Mouse (Mus musculus) intestine, postnatal 0 days (tissue): ENCODE results near the gene Safb. TPM values are rescaled to one million over a fixed set of nuclear protein-coding genes. Genes with fewer than 3 reads are reported as not detected.

Source experiments
- ATAC-seq: fragments of 200-750 bp; cut with Nextera tagmentation; 2 replicates; pipeline ENCODE4 v1.8.0; 2017; ENCODE audit warnings: mild to moderate bottlenecking, moderate TSS enrichment, moderate library complexity
- H3K27ac ChIP-seq: fragments of 300-500 bp; sonication (generic); 2 replicates; pipeline ENCODE4 v1.5.1; 2014; ENCODE audit warnings: mild to moderate bottlenecking, low read depth, low read length, moderate library complexity
- H3K27me3 ChIP-seq: fragments of 300-500 bp; sonication (generic); replicated peaks from 2 replicates; pipeline ENCODE4 v1.6.1; 2014; ENCODE audit warnings: low read length, mixed read lengths; ENCODE audit not compliant: control insufficient read depth, insufficient read depth
- H3K36me3 ChIP-seq: fragments of 300-500 bp; sonication (generic); 2 replicates; pipeline ENCODE4 v1.6.1; 2014; ENCODE audit warnings: mild to moderate bottlenecking, moderate library complexity; ENCODE audit not compliant: control insufficient read depth, insufficient read depth
- H3K4me1 ChIP-seq: fragments of 300-500 bp; sonication (generic); replicated peaks from 2 replicates; pipeline ENCODE4 v1.6.1; 2014; ENCODE audit warnings: antibody characterized with exemption, low read length, mixed read lengths; ENCODE audit not compliant: control insufficient read depth, insufficient read depth
- H3K4me2 ChIP-seq: fragments of 300-500 bp; sonication (generic); replicated peaks from 2 replicates; pipeline ENCODE4 v1.6.1; 2014; ENCODE audit warnings: low read depth, mild to moderate bottlenecking, moderate library complexity
- H3K4me3 ChIP-seq: fragments of 300-500 bp; sonication (generic); 2 replicates; pipeline ENCODE4 v1.5.1; 2014; ENCODE audit warnings: low read depth, low read length
- H3K9ac ChIP-seq: fragments of 300-500 bp; sonication (generic); 2 replicates; pipeline ENCODE4 v1.6.1; 2014; ENCODE audit warnings: mild to moderate bottlenecking, low read depth, low read length
- H3K9me3 ChIP-seq: fragments of 300-500 bp; sonication (generic); 2 replicates; pipeline ENCODE4 v1.6.1; 2016; ENCODE audit warnings: mixed run types; ENCODE audit not compliant: control insufficient read depth
- CTCF ChIP-seq: sonication (generic); IDR thresholded peaks from 2 replicates; pipeline ENCODE4 v1.5.1; 2016; ENCODE audit warnings: low read depth, mild to moderate bottlenecking, control low read depth, antibody characterized with exemption, moderate library complexity
- WGBS: fragments of 180-500 bp; shearing (Covaris S2); extraction: QIAGEN DNeasy Blood & Tissue Kit; methylation state at CpG from one replicate; pipeline ENCODE4 v1.1.7; 2014; 5-methylcytosine and 5-hydroxymethylcytosine counted together
- polyA plus RNA-seq: library from polyadenylated mRNA; unstranded; fragments of >200 nt; fragmentation: Nextera tagmentation; extraction: Ambion mirVana; gene quantifications from 2 replicates; pipeline ENCODE4 v1.2.1, GENCODE M21; 2015

Gene Safb
- polyA plus RNA-seq, 1 experiment from 2014 or later = 40.0 TPM

GRCm38 (mm10) chr17:56631807-56632206 is 47.2 kb downstream of the Safb start:
- no peak overlapping the region for H3K4me3 ChIP-seq
- no peaks in the 10 kb centered on the region for H3K36me3 ChIP-seq
- H3K27me3 ChIP-seq = no peaks in the 10 kb centered on the region
- WGBS = 32% methylated on average over 4 of the region's 4 CpGs
- H3K9ac ChIP-seq = no peak overlapping the region
- 0 out of 2 replicates have a peak, but pooled peaks cover 7% of the 10 kb centered on the region for H3K4me1 ChIP-seq
- no peak for TF ChIP-seq CTCF
- no peak for ATAC-seq
- H3K9me3 ChIP-seq = no peaks in the 10 kb centered on the region
- no peak overlapping the region for H3K27ac ChIP-seq
- no peak overlapping the region for H3K4me2 ChIP-seq

- Histone ChIP-seq H3K9ac (no peak overlapping the region), H3K4me1 (no peaks in the 10 kb centered on the region), H3K36me3 (no peaks in the 10 kb centered on the region), H3K9me3 (no peaks in the 10 kb centered on the region), H3K4me3 (no peak overlapping the region), H3K27me3 (no peaks in the 10 kb centered on the region), H3K4me2 (no peak overlapping the region), H3K27ac (no peak overlapping the region)
- no peak for TF ChIP-seq CTCF
- WGBS = 90% methylated on average over 6 of the region's 6 CpGs
- ATAC-seq = no peak
Measured at GRCm38 (mm10) chr17:56634023-56634422, 49.4 kb downstream of the Safb start.

DNA sequence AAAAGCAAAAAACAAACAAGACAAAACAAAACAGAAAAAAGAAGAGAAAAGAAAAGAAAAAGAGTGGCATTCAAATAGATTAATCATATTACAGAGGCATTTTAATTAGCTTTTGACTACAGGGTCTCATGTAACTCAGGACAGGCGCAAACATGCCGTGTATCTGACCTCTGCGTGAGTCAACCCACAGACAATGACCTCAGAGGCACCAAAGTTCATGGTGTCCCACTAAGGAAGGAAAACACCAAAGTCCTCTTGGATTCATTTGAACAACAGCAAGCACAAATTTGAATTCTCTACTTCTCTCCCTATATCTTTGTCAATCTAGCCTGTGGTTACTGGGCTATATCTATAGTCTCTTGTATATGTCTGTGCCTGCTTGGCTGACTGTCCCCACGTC is 58.6 kb downstream of the Safb start:
- H3K9ac ChIP-seq = no peak overlapping the region
- TF ChIP-seq CTCF = no peak
- H3K4me3 ChIP-seq = no peak overlapping the region
- H3K27me3 ChIP-seq = no peaks in the 10 kb centered on the region
- ATAC-seq = no peak
- no peak overlapping the region for H3K4me2 ChIP-seq
- 81% methylated on average over 4 of the region's 4 CpGs for WGBS
- no peaks in the 10 kb centered on the region for H3K9me3 ChIP-seq
- H3K36me3 ChIP-seq = no peaks in the 10 kb centered on the region
- no peaks in the 10 kb centered on the region for H3K4me1 ChIP-seq
- H3K27ac ChIP-seq = no peak overlapping the region

DNA sequence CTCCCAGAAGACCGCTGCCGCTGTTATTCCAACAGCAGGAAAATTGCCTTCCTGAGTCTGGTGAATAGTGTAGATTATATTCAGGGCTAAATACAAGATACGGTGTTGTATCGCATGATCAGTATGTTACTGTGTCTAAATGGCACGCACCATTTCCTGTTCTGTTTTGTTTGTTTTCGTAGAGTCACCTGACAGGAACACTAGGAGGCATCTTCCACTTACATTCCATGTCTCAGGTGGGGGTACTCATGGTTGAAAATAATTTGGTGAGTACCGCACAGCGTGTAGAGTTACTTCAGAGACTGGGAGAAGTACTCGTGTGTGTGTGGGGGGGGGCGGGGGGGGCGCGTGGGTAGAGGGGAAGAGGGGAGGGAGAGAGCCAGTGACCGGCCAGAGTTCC is 62.9 kb downstream of the Safb start:
- Histone ChIP-seq H3K4me2 (no peak overlapping the region), H3K36me3 (no peaks in the 10 kb centered on the region), H3K27ac (no peak overlapping the region), H3K4me3 (no peak overlapping the region), H3K4me1 (0 out of 2 replicates have a peak, but pooled peaks cover 3% of the 10 kb centered on the region), H3K27me3 (no peaks in the 10 kb centered on the region), H3K9me3 (no peaks in the 10 kb centered on the region), H3K9ac (no peak overlapping the region)
- WGBS = 55% methylated on average over 12 of the region's 13 CpGs
- no peak for ATAC-seq
- TF ChIP-seq CTCF = no peak

DNA sequence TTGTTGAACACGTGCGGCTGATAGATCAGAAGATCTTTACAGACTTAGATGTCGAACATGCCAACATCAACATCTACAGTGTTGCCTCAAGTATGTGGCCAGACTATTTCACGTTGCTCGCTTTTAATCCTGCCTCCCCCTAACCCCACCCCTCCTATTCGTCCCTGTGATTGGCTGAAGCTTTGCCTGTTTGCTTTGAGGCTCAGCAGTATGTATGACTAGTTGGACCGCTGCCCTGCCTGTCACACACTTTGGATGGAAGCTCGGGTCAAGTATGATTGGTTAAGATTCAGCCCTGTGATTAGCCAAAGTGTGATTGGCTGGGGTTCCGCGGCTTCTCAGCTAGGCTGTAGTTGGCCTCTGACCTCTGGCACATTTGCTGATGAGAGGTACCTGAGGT is 67.2 kb downstream of the Safb start:
- WGBS = 30% methylated on average over 10 of the region's 10 CpGs
- Histone ChIP-seq H3K9me3 (no peaks in the 10 kb centered on the region), H3K27ac (no peak overlapping the region), H3K4me2 (no peak overlapping the region), H3K4me1 (0 out of 2 replicates have a peak, but pooled peaks cover 3% of the 10 kb centered on the region), H3K4me3 (no peak overlapping the region), H3K36me3 (no peaks in the 10 kb centered on the region), H3K9ac (no peak overlapping the region), H3K27me3 (no peaks in the 10 kb centered on the region)
- no peak for ATAC-seq
- no peak for TF ChIP-seq CTCF

GRCm38 (mm10) chr17:56654771-56655170 is 70.1 kb downstream of the Safb start:
- Histone ChIP-seq H3K9me3 (no peaks in the 10 kb centered on the region), H3K9ac (no peak overlapping the region), H3K36me3 (no peaks in the 10 kb centered on the region), H3K4me1 (0 out of 2 replicates have a peak, but pooled peaks cover 3% of the 10 kb centered on the region), H3K27me3 (no peaks in the 10 kb centered on the region), H3K4me3 (no peak overlapping the region), H3K4me2 (no peak overlapping the region), H3K27ac (no peak overlapping the region)
- TF ChIP-seq CTCF = no peak
- WGBS = 37% methylated on average over 2 of the region's 2 CpGs
- no peak for ATAC-seq

DNA sequence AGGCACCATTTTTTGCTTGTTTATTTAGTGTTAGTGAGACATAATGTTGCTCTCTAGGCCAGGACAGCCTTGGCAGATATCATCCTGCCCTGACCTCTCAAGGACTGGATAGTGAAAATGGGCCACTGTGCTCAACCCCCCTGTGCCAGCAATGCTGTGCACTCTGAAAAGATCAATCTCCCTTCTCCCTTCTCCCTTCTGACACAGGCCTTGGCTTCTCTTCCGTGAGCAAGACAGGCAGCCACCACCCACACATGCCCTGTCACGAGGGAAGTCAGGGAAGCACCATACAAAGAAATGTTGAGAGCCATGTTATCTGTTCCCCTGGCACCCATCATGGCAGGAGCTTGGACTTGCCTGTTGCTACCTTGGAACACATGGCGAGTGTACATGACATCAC is 70.7 kb downstream of the Safb start:
- 0 out of 2 replicates have a peak, but pooled peaks cover 3% of the 10 kb centered on the region for H3K4me1 ChIP-seq
- no peak overlapping the region for H3K9ac ChIP-seq
- H3K9me3 ChIP-seq = no peaks in the 10 kb centered on the region
- no peak overlapping the region for H3K4me2 ChIP-seq
- no peaks in the 10 kb centered on the region for H3K27me3 ChIP-seq
- no peak for ATAC-seq
- H3K27ac ChIP-seq = no peak overlapping the region
- WGBS = 90% methylated on average over 3 of the region's 3 CpGs
- no peaks in the 10 kb centered on the region for H3K36me3 ChIP-seq
- no peak for TF ChIP-seq CTCF
- H3K4me3 ChIP-seq = no peak overlapping the region

Other genes with a start within 250 kb of the Safb start
- 15.2 and 15.7 TPM in 2 replicates for gene Ptprs, start 108.3 kb upstream of the Safb start, polyA plus RNA-seq
- gene Znrf4, start 72.4 kb upstream of the Safb start, polyA plus RNA-seq = not detected in 2 replicates
- gene Gm20219, start 30.4 kb upstream of the Safb start, polyA plus RNA-seq = not detected in 2 replicates
- gene Safb2, start 240 bp upstream of the Safb start, polyA plus RNA-seq = 22.3 and 31.3 TPM in 2 replicates
- gene 2410015M20Rik, start 24.9 kb downstream of the Safb start, polyA plus RNA-seq = 358 and 361 TPM in 2 replicates
- gene Rpl36, start 28.6 kb downstream of the Safb start, polyA plus RNA-seq = 1,422 and 1,459 TPM in 2 replicates
- 23.2 and 25.5 TPM in 2 replicates for gene Lonp1, start 42.1 kb downstream of the Safb start, polyA plus RNA-seq
- 0.65 and 0.68 TPM in 2 replicates for gene Catsperd, start 43.3 kb downstream of the Safb start, polyA plus RNA-seq
- 28.8 and 32.0 TPM in 2 replicates for gene Ranbp3, start 88.5 kb downstream of the Safb start, polyA plus RNA-seq
- gene Ndufa11, start 132.9 kb downstream of the Safb start, polyA plus RNA-seq = 660 and 718 TPM in 2 replicates
- gene Vmac, start 133.2 kb downstream of the Safb start, polyA plus RNA-seq = 9.6 and 13.4 TPM in 2 replicates
- gene Nrtn, start 172.7 kb downstream of the Safb start, polyA plus RNA-seq = 20.6 and 21.0 TPM in 2 replicates
- 16.1 and 16.6 TPM in 2 replicates for gene Dus3l, start 179.9 kb downstream of the Safb start, polyA plus RNA-seq
- 0.25 and 0.51 TPM in 2 replicates for gene Prr22, start 185.4 kb downstream of the Safb start, polyA plus RNA-seq
- 1.4 and 1.6 TPM in 2 replicates for gene Rfx2, start 246.2 kb downstream of the Safb start, polyA plus RNA-seq